Mouse (Mus musculus) olfactory bulb, adult 2 months (tissue): ENCODE results near the gene 4930519G04Rik.

Source experiments
- CTCF ChIP-seq: fragments of 200-500 bp; IDR thresholded peaks from 2 replicates; pipeline ENCODE4 v1.5.1; 2012; ENCODE audit warnings: low read depth, mild to moderate bottlenecking, low read length, moderate library complexity; ENCODE audit not compliant: insufficient read depth
- POLR2A ChIP-seq: fragments of 200-500 bp; IDR thresholded peaks from 2 replicates; pipeline ENCODE4 v1.6.1; 2012; ENCODE audit warnings: mild to moderate bottlenecking, low read depth, low read length, moderate library complexity; ENCODE audit not compliant: insufficient read depth

- TF ChIP-seq POLR2A (no peak), CTCF (no peak)
Measured at GRCm38 (mm10) chr5:114926753-114927152, 73.3 kb downstream of the 4930519G04Rik start.
